Mouse (Mus musculus): Measurements from ENCODE around the gene Gm28710. TPM values are rescaled to one million over a fixed set of nuclear protein-coding genes. Genes with fewer than 3 reads are reported as not detected.

Gm28710 gene
- not detected in 2 replicates for total RNA-seq (2014; fragmentation: Nextera tagmentation)
- not detected in 2 replicates for total RNA-seq (2017)
- not detected in 2 replicates for polyA plus RNA-seq (2012)

DNA sequence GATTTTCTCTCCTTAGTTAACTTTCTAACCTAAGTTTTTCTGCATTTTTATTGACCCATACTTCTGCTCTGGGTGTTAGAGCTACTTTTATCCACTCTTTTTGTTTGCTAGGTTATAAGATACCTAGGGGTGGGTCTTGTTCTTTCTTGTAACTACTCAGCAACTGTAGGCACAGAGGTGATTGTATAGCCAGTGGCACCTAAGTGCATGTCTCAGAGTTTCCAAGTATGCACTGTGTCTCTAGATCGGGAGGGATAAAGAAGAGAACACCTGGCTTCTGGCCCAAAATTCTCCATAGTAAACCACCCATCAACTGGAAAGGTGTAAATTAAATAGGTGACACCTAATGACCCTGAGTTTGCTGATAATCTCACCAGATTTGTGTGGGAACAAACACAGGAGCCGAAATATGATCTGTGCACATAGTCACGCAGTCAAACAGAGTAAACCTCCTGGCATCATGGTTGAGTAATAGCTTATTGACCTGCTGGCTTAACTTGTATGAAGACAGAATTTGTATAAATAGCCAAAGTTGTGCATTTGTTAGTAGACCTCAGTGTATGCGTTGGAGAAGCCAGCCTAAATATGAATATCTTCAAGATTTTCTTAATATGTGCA, at the start of gene Gm28710:
Gene Gm28710, plus strand, starts transcription at position 568 of the 618 bp plus-strand sequence.
- DNase-seq (ENCODE audit: low spot score) (no peak), ATAC-seq (ENCODE audit: extremely low read depth, insufficient number of reproducible peaks, low FRiP score, poor library complexity, severe bottlenecking) (no peak)
- Histone ChIP-seq H3K4me3 (ENCODE audit: low read depth, low read length) (no peak within 1 kb of the TSS), H3K36me3 (replicated peaks) (no peaks in the 10 kb centered on the region), H3K9me3 (replicated peaks) (no peaks in the 10 kb centered on the region), H3K4me1 (ENCODE audit: insufficient read depth, low read depth, low read length) (no peaks in the 10 kb centered on the region), H3K27me3 (ENCODE audit: insufficient read depth, low read length) (no peaks in the 10 kb centered on the region)
- TF ChIP-seq POLR2AphosphoS5 (IDR thresholded peaks at IDR 0.05; ENCODE audit: insufficient replicate concordance, low read depth, low read length) (no peak), GATA1 (IDR thresholded peaks at IDR 0.05; ENCODE audit: borderline replicate concordance, low read length) (no peak), CTCF (IDR thresholded peaks at IDR 0.05; ENCODE audit: low read depth, low read length) (no peak), GATA2 (IDR thresholded peaks at IDR 0.05; ENCODE audit: borderline replicate concordance, low read depth, low read length) (no peak), TAL1 (conservative IDR thresholded peaks at IDR 0.05; ENCODE audit: low read depth, low read length) (no peak)

DNA sequence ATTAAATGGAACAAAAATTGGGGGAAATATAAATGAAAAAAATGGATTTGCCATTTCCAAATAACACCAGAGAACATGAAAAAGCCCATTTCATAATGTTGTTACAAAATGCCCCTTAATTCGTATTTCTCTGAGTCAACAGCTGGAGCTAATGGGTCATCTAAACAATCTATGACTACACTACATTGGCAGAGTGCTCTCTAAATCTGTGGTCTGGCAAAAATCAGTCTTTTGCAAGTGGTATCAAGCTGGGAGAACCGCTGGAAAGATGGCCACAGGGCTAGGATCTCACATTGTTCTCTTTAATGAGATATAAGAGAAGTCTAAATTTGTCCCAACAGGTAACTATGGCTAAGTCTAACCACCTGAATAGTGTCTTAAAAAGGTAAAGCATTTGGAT, 14.4 kb upstream of the Gm28710 start:
- TF ChIP-seq GATA1 (IDR thresholded peaks at IDR 0.05; ENCODE audit: borderline replicate concordance, low read length) (no peak), TAL1 (conservative IDR thresholded peaks at IDR 0.05; ENCODE audit: low read depth, low read length) (no peak), CTCF (IDR thresholded peaks at IDR 0.05; ENCODE audit: low read depth, low read length) (no peak), GATA2 (IDR thresholded peaks at IDR 0.05; ENCODE audit: borderline replicate concordance, low read depth, low read length) (no peak), POLR2AphosphoS5 (IDR thresholded peaks at IDR 0.05; ENCODE audit: insufficient replicate concordance, low read depth, low read length) (no peak)
- Histone ChIP-seq H3K9me3 (replicated peaks) (no peaks in the 10 kb centered on the region), H3K27me3 (ENCODE audit: insufficient read depth, low read length) (no peaks in the 10 kb centered on the region), H3K4me3 (ENCODE audit: low read depth, low read length) (no peak overlapping the region), H3K4me1 (ENCODE audit: insufficient read depth, low read depth, low read length) (no peaks in the 10 kb centered on the region), H3K36me3 (replicated peaks) (no peaks in the 10 kb centered on the region)
- no peak for DNase-seq (ENCODE audit: low spot score)
- no peak for ATAC-seq (ENCODE audit: extremely low read depth, insufficient number of reproducible peaks, low FRiP score, poor library complexity, severe bottlenecking)

DNA sequence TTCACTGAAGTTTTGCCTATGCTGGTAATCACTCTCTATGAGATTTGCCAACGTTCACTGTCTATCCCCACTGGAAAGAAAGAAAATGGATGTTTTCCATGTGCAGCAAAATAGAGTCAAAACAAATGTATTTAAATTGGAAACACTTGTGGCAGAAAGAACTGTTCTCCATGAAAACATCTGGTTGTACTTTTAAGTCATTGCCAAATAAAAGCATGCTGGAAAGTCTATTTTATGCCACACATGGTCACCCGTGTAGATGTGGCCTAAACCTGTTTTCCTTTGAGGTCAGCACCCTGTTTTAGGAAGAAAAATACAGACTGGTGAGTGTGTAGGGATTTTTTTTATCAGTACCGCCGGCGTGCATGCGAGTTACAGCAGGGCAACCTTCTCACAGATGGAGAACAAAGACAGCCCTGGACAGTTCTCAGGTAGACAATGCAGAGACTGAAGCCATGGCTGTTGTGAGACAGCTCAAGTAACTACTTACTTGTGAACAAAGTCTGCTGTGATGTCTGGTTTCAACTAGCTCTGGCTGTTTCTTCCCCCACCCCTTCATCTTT, 12.9 kb upstream of the Gm28710 start:
- no peaks in the 10 kb centered on the region for H3K27me3 ChIP-seq (ENCODE audit: insufficient read depth, low read length)
- ATAC-seq (ENCODE audit: extremely low read depth, insufficient number of reproducible peaks, low FRiP score, poor library complexity, severe bottlenecking), result no peak
- TF ChIP-seq POLR2AphosphoS5 (IDR thresholded peaks at IDR 0.05; ENCODE audit: insufficient replicate concordance, low read depth, low read length), result no peak
- no peak for TF ChIP-seq CTCF (IDR thresholded peaks at IDR 0.05; ENCODE audit: low read depth, low read length)
- no peak for TF ChIP-seq GATA2 (IDR thresholded peaks at IDR 0.05; ENCODE audit: borderline replicate concordance, low read depth, low read length)
- no peak for TF ChIP-seq TAL1 (conservative IDR thresholded peaks at IDR 0.05; ENCODE audit: low read depth, low read length)
- no peak for TF ChIP-seq GATA1 (IDR thresholded peaks at IDR 0.05; ENCODE audit: borderline replicate concordance, low read length)
- DNase-seq (ENCODE audit: low spot score), result no peak
- no peak overlapping the region for H3K4me3 ChIP-seq (ENCODE audit: low read depth, low read length)
- no peaks in the 10 kb centered on the region for H3K9me3 ChIP-seq (replicated peaks)
- H3K36me3 ChIP-seq (replicated peaks), result no peaks in the 10 kb centered on the region
- no peaks in the 10 kb centered on the region for H3K4me1 ChIP-seq (ENCODE audit: insufficient read depth, low read depth, low read length)

DNA sequence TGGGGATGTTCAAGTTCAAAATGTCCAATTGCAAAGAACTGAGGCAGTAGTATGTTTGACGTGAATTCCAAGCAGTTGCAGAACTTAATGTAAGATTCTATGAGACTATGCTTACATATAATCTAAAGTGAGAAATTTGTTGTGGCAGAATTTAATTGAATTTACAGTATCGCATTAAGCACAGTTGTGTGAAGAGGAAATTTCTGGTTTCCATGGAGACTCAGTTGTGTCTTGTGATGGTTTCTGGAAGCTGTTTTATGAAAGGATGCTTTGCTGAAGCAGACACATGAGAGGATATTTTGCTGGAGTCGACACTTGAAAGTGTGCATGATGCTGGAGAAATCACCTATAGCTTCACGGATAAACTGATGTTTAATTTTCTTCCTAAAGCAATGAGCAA, 6.0 kb upstream of the Gm28710 start:
- H3K9me3 ChIP-seq (replicated peaks), result no peaks in the 10 kb centered on the region
- TF ChIP-seq GATA2 (IDR thresholded peaks at IDR 0.05; ENCODE audit: borderline replicate concordance, low read depth, low read length), result no peak
- no peak for TF ChIP-seq POLR2AphosphoS5 (IDR thresholded peaks at IDR 0.05; ENCODE audit: insufficient replicate concordance, low read depth, low read length)
- TF ChIP-seq TAL1 (conservative IDR thresholded peaks at IDR 0.05; ENCODE audit: low read depth, low read length), result no peak
- TF ChIP-seq CTCF (IDR thresholded peaks at IDR 0.05; ENCODE audit: low read depth, low read length), result no peak
- TF ChIP-seq GATA1 (IDR thresholded peaks at IDR 0.05; ENCODE audit: borderline replicate concordance, low read length), result no peak
- H3K4me1 ChIP-seq (ENCODE audit: insufficient read depth, low read depth, low read length), result no peaks in the 10 kb centered on the region
- DNase-seq (ENCODE audit: low spot score), result no peak
- ATAC-seq (ENCODE audit: extremely low read depth, insufficient number of reproducible peaks, low FRiP score, poor library complexity, severe bottlenecking), result no peak
- no peaks in the 10 kb centered on the region for H3K27me3 ChIP-seq (ENCODE audit: insufficient read depth, low read length)
- H3K36me3 ChIP-seq (replicated peaks), result no peaks in the 10 kb centered on the region
- H3K4me3 ChIP-seq (ENCODE audit: low read depth, low read length), result no peak overlapping the region

DNA sequence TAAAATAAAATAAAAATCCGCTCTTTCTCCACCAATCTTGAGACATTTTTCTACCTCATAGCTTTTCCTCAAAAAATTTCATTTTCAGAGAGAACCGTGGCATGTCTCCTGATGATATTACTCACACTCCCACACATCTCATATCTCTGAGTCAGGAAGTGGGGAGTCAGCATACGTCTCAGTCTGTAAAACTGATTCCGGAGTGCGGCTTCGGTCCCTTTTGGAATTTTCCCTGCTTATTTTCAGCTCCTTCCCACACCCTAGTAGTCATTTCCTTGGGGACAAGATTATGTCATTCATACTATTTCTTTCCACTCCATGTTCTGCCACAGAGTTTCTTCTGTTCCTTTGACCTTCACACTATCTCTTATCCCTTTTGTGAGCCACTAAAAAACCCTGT, 3.4 kb downstream of the Gm28710 start:
- Histone ChIP-seq H3K36me3 (replicated peaks) (no peaks in the 10 kb centered on the region), H3K4me1 (ENCODE audit: insufficient read depth, low read depth, low read length) (no peaks in the 10 kb centered on the region), H3K9me3 (replicated peaks) (no peaks in the 10 kb centered on the region), H3K27me3 (ENCODE audit: insufficient read depth, low read length) (no peaks in the 10 kb centered on the region), H3K4me3 (ENCODE audit: low read depth, low read length) (no peak overlapping the region)
- TF ChIP-seq POLR2AphosphoS5 (IDR thresholded peaks at IDR 0.05; ENCODE audit: insufficient replicate concordance, low read depth, low read length) (no peak), TAL1 (conservative IDR thresholded peaks at IDR 0.05; ENCODE audit: low read depth, low read length) (no peak), GATA2 (IDR thresholded peaks at IDR 0.05; ENCODE audit: borderline replicate concordance, low read depth, low read length) (no peak), GATA1 (IDR thresholded peaks at IDR 0.05; ENCODE audit: borderline replicate concordance, low read length) (no peak), CTCF (IDR thresholded peaks at IDR 0.05; ENCODE audit: low read depth, low read length) (no peak)
- no peak for DNase-seq (ENCODE audit: low spot score)
- no peak for ATAC-seq (ENCODE audit: extremely low read depth, insufficient number of reproducible peaks, low FRiP score, poor library complexity, severe bottlenecking)

DNA sequence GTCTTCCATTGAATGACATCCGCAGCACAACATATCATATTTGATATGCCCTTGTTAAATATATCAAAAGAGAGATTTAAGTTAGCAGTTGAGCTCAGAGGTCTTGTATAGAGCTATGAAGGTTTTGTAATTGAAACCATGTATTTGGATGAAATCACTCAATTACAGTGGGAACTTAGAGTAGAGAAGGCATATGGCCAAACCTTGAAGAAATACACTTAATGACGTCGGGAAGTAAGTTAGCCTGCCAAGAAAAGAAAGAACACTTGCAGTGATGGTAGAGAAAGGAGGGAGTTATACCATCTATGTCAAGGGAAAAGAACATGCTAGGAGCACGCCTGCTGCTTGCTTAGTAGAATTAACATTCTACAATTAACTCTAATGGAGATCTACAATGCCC, 11.1 kb downstream of the Gm28710 start:
- ATAC-seq (ENCODE audit: extremely low read depth, insufficient number of reproducible peaks, low FRiP score, poor library complexity, severe bottlenecking), result no peak
- Histone ChIP-seq H3K9me3 (replicated peaks) (no peaks in the 10 kb centered on the region), H3K27me3 (ENCODE audit: insufficient read depth, low read length) (no peaks in the 10 kb centered on the region), H3K36me3 (replicated peaks) (no peaks in the 10 kb centered on the region), H3K4me1 (ENCODE audit: insufficient read depth, low read depth, low read length) (no peaks in the 10 kb centered on the region), H3K4me3 (ENCODE audit: low read depth, low read length) (no peak overlapping the region)
- no peak for DNase-seq (ENCODE audit: low spot score)
- no peak for TF ChIP-seq TAL1 (conservative IDR thresholded peaks at IDR 0.05; ENCODE audit: low read depth, low read length)
- no peak for TF ChIP-seq GATA1 (IDR thresholded peaks at IDR 0.05; ENCODE audit: borderline replicate concordance, low read length)
- TF ChIP-seq POLR2AphosphoS5 (IDR thresholded peaks at IDR 0.05; ENCODE audit: insufficient replicate concordance, low read depth, low read length), result no peak
- TF ChIP-seq GATA2 (IDR thresholded peaks at IDR 0.05; ENCODE audit: borderline replicate concordance, low read depth, low read length), result no peak
- TF ChIP-seq CTCF (IDR thresholded peaks at IDR 0.05; ENCODE audit: low read depth, low read length), result no peak

Data from G1E (cell line).